Mouse (Mus musculus) left cerebral cortex, postnatal 4 days (tissue): ENCODE data around the gene Clec16a. TPM values are rescaled to one million over a fixed set of nuclear protein-coding genes. Genes with fewer than 3 reads are reported as not detected.

ENCODE experiments used
- DNase-seq: peaks from one replicate; pipeline ENCODE4 v3.0.0-alpha.2; 2022
- intact Hi-C: fragments of 180-260 bp; cut with DNase I; formaldehyde crosslinking; loops from one replicate; pipeline ENCODE4 v1.15.1; 2025
- total RNA-seq, 2 experiments: library from RNA; stranded (reverse); gene quantifications; 2 replicates each; pipeline ENCODE4 v1.2.3; 2021

Clec16a gene
- total RNA-seq, 2 experiments from 2014 or later, result 59.0 to 66.1 TPM

GRCm38 (mm10) chr16:10533781-10534180, 11.4 kb upstream of the Clec16a start:
- intact Hi-C loops, result no loop called here
- DNase-seq, result no peak

GRCm38 (mm10) chr16:10534567-10534966, 10.6 kb upstream of the Clec16a start:
- peak; percentile 92 for DNase-seq
- intact Hi-C loops, result no loop called here

- no peak for DNase-seq
- intact Hi-C loops, result no loop called here
Measured at GRCm38 (mm10) chr16:10536323-10536722, 8.8 kb upstream of the Clec16a start.

GRCm38 (mm10) chr16:10536961-10537360, 8.2 kb upstream of the Clec16a start:
- intact Hi-C loops, result no loop called here
- no peak for DNase-seq

- intact Hi-C loops, result no loop called here
- no peak for DNase-seq
Measured at GRCm38 (mm10) chr16:10540763-10541597, 4.2 kb upstream of the Clec16a start.

- intact Hi-C loops, result no loop called here
- DNase-seq, result no peak
Measured at GRCm38 (mm10) chr16:10541598-10541930, 3.6 kb upstream of the Clec16a start.

GRCm38 (mm10) chr16:10542266-10542665, 2.9 kb upstream of the Clec16a start:
- intact Hi-C loops, result no loop called here
- DNase-seq, result no peak

GRCm38 (mm10) chr16:10542698-10543365, 2.3 kb upstream of the Clec16a start, which contains the start of gene Dexi:
TSS of gene Dexi (minus strand) at chr16:10543054.
- intact Hi-C loops, result no loop called here
- DNase-seq, result peak; percentile 95

- DNase-seq, result no peak
- intact Hi-C loops, result no loop called here
Measured at GRCm38 (mm10) chr16:10546865-10547264, 1.7 kb downstream of the Clec16a start.

- intact Hi-C loops, result no loop called here
- DNase-seq, result no peak
Measured at GRCm38 (mm10) chr16:10548938-10549337, 3.8 kb downstream of the Clec16a start.

- DNase-seq, result no peak
- intact Hi-C loops, result no loop called here
Measured at GRCm38 (mm10) chr16:10549600-10549999, 4.5 kb downstream of the Clec16a start.

GRCm38 (mm10) chr16:10551592-10551991, 6.5 kb downstream of the Clec16a start:
- intact Hi-C loops, result no loop called here
- no peak for DNase-seq

GRCm38 (mm10) chr16:10553858-10554257, 8.7 kb downstream of the Clec16a start:
- intact Hi-C loops, result no loop called here
- DNase-seq, result no peak

GRCm38 (mm10) chr16:10559991-10560390, 14.9 kb downstream of the Clec16a start:
- no peak for DNase-seq
- intact Hi-C loops, result no loop called here

GRCm38 (mm10) chr16:10565278-10565885, 20.2 kb downstream of the Clec16a start:
- peak; percentile 76 for DNase-seq
- intact Hi-C loops, result loop anchor here (5.0 kb wide), 2 partner anchors 302 to 377 kb away; no protein-coding TSS in a partner anchor

GRCm38 (mm10) chr16:10567153-10567552, 22.0 kb downstream of the Clec16a start:
- no peak for DNase-seq
- intact Hi-C loops, result loop anchor here (5.0 kb wide), 2 partner anchors 300 to 375 kb away; no protein-coding TSS in a partner anchor

GRCm38 (mm10) chr16:10569809-10570395, 24.8 kb downstream of the Clec16a start:
- intact Hi-C loops, result loop anchor here (5.0 kb wide), 3 partner anchors 217 to 372 kb away; partner anchors contain the start of genes Socs1 and Tnp2
- DNase-seq, result no peak

- DNase-seq, result peak; percentile 72
- intact Hi-C loops, result loop anchor here (5.0 kb wide), 1 partner anchor 217 kb away; the partner anchor contains the start of genes Socs1 and Tnp2
Measured at GRCm38 (mm10) chr16:10570708-10571107, 25.6 kb downstream of the Clec16a start.

- DNase-seq, result peak; percentile 7
- intact Hi-C loops, result loop anchor here (5.0 kb wide), 1 partner anchor 215 kb away; the partner anchor contains the start of genes Socs1 and Tnp2
Measured at GRCm38 (mm10) chr16:10571820-10572219, 26.7 kb downstream of the Clec16a start.

GRCm38 (mm10) chr16:10574936-10575335, 29.8 kb downstream of the Clec16a start:
- DNase-seq, result no peak
- intact Hi-C loops, result loop anchor here (5.0 kb wide), 1 partner anchor 212 kb away; the partner anchor contains the start of genes Socs1 and Tnp2

- no peak for DNase-seq
- intact Hi-C loops, result no loop called here
Measured at GRCm38 (mm10) chr16:10575915-10576314, 30.8 kb downstream of the Clec16a start.
